ENCODE assay signal across 23 mouse cellular contexts in the genomic region with DNA sequence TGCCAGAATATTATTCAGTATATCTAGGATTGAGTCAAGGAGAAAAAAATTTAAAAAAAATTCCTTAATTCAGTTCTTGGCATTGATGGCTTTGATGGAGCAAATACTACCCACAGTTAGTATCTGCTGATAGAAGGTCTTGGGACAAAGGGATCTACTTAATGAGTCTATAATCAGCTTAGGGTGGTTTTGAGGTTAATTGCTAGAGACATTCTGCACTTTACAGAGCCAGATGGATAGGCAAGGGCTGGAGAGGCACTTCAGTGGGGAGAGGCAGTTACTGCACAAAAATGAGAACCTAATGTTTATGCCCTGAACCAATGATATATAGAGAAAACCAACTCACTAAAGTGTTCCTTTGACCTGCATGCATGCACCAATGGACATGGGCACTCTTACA. TPM values are rescaled to one million over a fixed set of nuclear protein-coding genes. Genes with fewer than 3 reads are reported as not detected.
DNase-seq lines count a peak whose midpoint lies in the region; ATAC-seq lines count a peak whose summit lies in the region.
"Had no signal": no experiment of that assay in that cellular context is flagged by ENCODE, and none has a peak within 500 bp of the region (broad histone marks: within the 10 kb centered on the region; RNA-seq: fewer than 3 reads in every experiment).

No protein-coding gene starts in this region.

- no peaks in the 10 kb centered on the region for H3K27me3 ChIP-seq in hindbrain, embryonic 12.5 days
- H3K27me3 ChIP-seq in hindbrain, embryonic 10.5 days (ENCODE audit: insufficient read depth, poor library complexity, severe bottlenecking): no peaks in the 10 kb centered on the region
- H3K27me3 ChIP-seq in forebrain, embryonic 15.5 days: no peaks in the 10 kb centered on the region
- H3K27me3 ChIP-seq in midbrain, embryonic 14.5 days (ENCODE audit: control insufficient read depth, insufficient read depth, low read length): no peaks in the 10 kb centered on the region
- H3K27me3 ChIP-seq: CH12.LX; limb, embryonic 15.5 days; liver, embryonic 15.5 days had no signal

- H3K27ac ChIP-seq in hindbrain, embryonic 12.5 days: peak overlapping the region; percentile 48
- no peak overlapping the region for H3K27ac ChIP-seq in hindbrain, embryonic 10.5 days
- peak overlapping the region; percentile 70 for H3K27ac ChIP-seq in forebrain, embryonic 15.5 days (replicated peaks)
- no peak overlapping the region for H3K27ac ChIP-seq in midbrain, embryonic 14.5 days (replicated peaks; ENCODE audit: low read depth, low read length)
- H3K27ac ChIP-seq: layer of hippocampus, adult 2 months; limb, embryonic 15.5 days; liver, embryonic 15.5 days had no signal

- H3K4me2 ChIP-seq in hindbrain, embryonic 12.5 days (replicated peaks): no peak overlapping the region
- no peak overlapping the region for H3K4me2 ChIP-seq in forebrain, embryonic 15.5 days (replicated peaks)
- no peak overlapping the region for H3K4me2 ChIP-seq in midbrain, embryonic 14.5 days (ENCODE audit: low read length)
- H3K4me2 ChIP-seq: heart, embryonic 11.5 days; limb, embryonic 15.5 days; liver, embryonic 15.5 days had no signal

- ATAC-seq in hindbrain, embryonic 12.5 days (ENCODE audit: low FRiP score): peak; percentile 71
- ATAC-seq in forebrain, embryonic 15.5 days (replicated peaks): peak; percentile 62
- ATAC-seq in midbrain, embryonic 14.5 days (ENCODE audit: low FRiP score, low TSS enrichment): peak; percentile 80
- ATAC-seq in monocyte, adult 5-6 weeks (replicated peaks; ENCODE audit: insufficient number of reproducible peaks, low FRiP score, low TSS enrichment, poor library complexity, severe bottlenecking): no peak
- ATAC-seq: lung, postnatal 0 days had no signal

- no peak for DNase-seq in hindbrain, embryonic 10.5 days (ENCODE audit: low spot score)
- DNase-seq in midbrain, embryonic 14.5 days: peak; percentile 53
- DNase-seq in retina, postnatal 7 days (ENCODE audit: low read depth, low spot score): peak; percentile 77
- no peak for DNase-seq in right cerebral cortex, adult 18-20 months
- DNase-seq: adrenal gland, postnatal 25 days; cerebellum, adult 2 months; cerebellum, postnatal 36 days; heart, postnatal 10 days; kidney, adult 8-10 months; kidney, postnatal 14 days; right cerebral cortex, postnatal 14 days; spleen, adult 18-20 months; thymus, postnatal 36 days had no signal

- no peaks in the 10 kb centered on the region for H3K36me3 ChIP-seq in hindbrain, embryonic 12.5 days
- H3K36me3 ChIP-seq in hindbrain, embryonic 10.5 days: no peaks in the 10 kb centered on the region
- no peaks in the 10 kb centered on the region for H3K36me3 ChIP-seq in forebrain, embryonic 15.5 days
- no peaks in the 10 kb centered on the region for H3K36me3 ChIP-seq in midbrain, embryonic 14.5 days (ENCODE audit: control insufficient read depth, insufficient read depth, low read length)
- H3K36me3 ChIP-seq: limb, embryonic 15.5 days; liver, embryonic 15.5 days had no signal

- no peak overlapping the region for H3K9ac ChIP-seq in hindbrain, embryonic 12.5 days
- no peak overlapping the region for H3K9ac ChIP-seq in forebrain, embryonic 15.5 days (replicated peaks)
- H3K9ac ChIP-seq in midbrain, embryonic 14.5 days (replicated peaks; ENCODE audit: low read length): no peak overlapping the region
- H3K9ac ChIP-seq: limb, embryonic 15.5 days; liver, embryonic 15.5 days had no signal

- no peaks in the 10 kb centered on the region for H3K9me3 ChIP-seq in hindbrain, embryonic 12.5 days (replicated peaks)
- H3K9me3 ChIP-seq in hindbrain, embryonic 10.5 days: no peaks in the 10 kb centered on the region
- no peaks in the 10 kb centered on the region for H3K9me3 ChIP-seq in forebrain, embryonic 15.5 days
- H3K9me3 ChIP-seq in midbrain, embryonic 14.5 days (ENCODE audit: control insufficient read depth, low read length): no peaks in the 10 kb centered on the region
- H3K9me3 ChIP-seq: limb, embryonic 15.5 days; liver, embryonic 15.5 days had no signal

- peaks cover 8% of the 10 kb centered on the region for H3K4me1 ChIP-seq in hindbrain, embryonic 12.5 days
- H3K4me1 ChIP-seq in hindbrain, embryonic 10.5 days (replicated peaks): peaks cover 4% of the 10 kb centered on the region; the same call in 1 of the 2 replicates
- H3K4me1 ChIP-seq in forebrain, embryonic 15.5 days: peaks cover 16% of the 10 kb centered on the region
- H3K4me1 ChIP-seq in midbrain, embryonic 14.5 days (ENCODE audit: control insufficient read depth, insufficient read depth, low read length): peaks cover 12% of the 10 kb centered on the region; the same call in 1 of the 2 replicates
- H3K4me1 ChIP-seq: limb, embryonic 15.5 days; liver, embryonic 15.5 days had no signal

- H3K4me3 ChIP-seq in hindbrain, embryonic 12.5 days: no peak overlapping the region
- H3K4me3 ChIP-seq in hindbrain, embryonic 10.5 days: no peak overlapping the region
- H3K4me3 ChIP-seq in forebrain, embryonic 15.5 days: no peak overlapping the region
- H3K4me3 ChIP-seq in midbrain, embryonic 14.5 days (replicated peaks; ENCODE audit: low read depth, low read length): no peak overlapping the region
- H3K4me3 ChIP-seq: layer of hippocampus, adult 2 months; limb, embryonic 15.5 days; liver, embryonic 15.5 days; myocyte had no signal

RNA-seq across cellular contexts. Expression of a gene that starts 51.8 kb away (rescaled TPM):
- polyA plus RNA-seq in hindbrain, embryonic 12.5 days (2016; fragmentation: Nextera tagmentation; extraction: Ambion mirVana): 159 and 166 TPM in 2 replicates
- 211 and 232 TPM in 2 replicates for polyA plus RNA-seq in hindbrain, embryonic 10.5 days (2016; fragmentation: Nextera tagmentation; extraction: Ambion mirVana)
- 184 and 191 TPM in 2 replicates for polyA plus RNA-seq in forebrain, embryonic 15.5 days (2015; fragmentation: Nextera tagmentation; extraction: Ambion mirVana)
- polyA plus RNA-seq in midbrain, embryonic 14.5 days (2014; fragmentation: Nextera tagmentation; extraction: Ambion mirVana): 111 and 137 TPM in 2 replicates
- total RNA-seq in monocyte, adult 5-6 weeks (2017): 79.2 to 89.0 TPM (median 80.1 TPM) in 3 replicates

Comparison
In these comparisons a context has a peak if more than half of its experiments do, and no peak if none do; other contexts are left out.
1. H3K27ac ChIP-seq: peak in hindbrain, embryonic 12.5 days (single experiment) and forebrain, embryonic 15.5 days (single experiment); none in hindbrain, embryonic 10.5 days (single experiment) and midbrain, embryonic 14.5 days (single experiment).
2. DNase-seq: peak in midbrain, embryonic 14.5 days (single experiment) and retina, postnatal 7 days (single experiment); none in hindbrain, embryonic 10.5 days (single experiment) and right cerebral cortex, adult 18-20 months (single experiment).